Mouse (Mus musculus) neutrophil, adult 83 days (primary cell): ENCODE measurements around the gene Rccd1. TPM values are rescaled to one million over a fixed set of nuclear protein-coding genes. Genes with fewer than 3 reads are reported as not detected.

Source experiments
- total RNA-seq, 2 experiments: library from RNA; stranded (reverse); gene quantifications; one replicate each; pipeline ENCODE4 v1.2.4; 2023

Rccd1 gene
- 1 to 10 TPM; 4.9 to 5.9 TPM for total RNA-seq

GRCm38 (mm10) chr7:80324043-80324815, at the start of gene Rccd1:
TSS of gene Rccd1 (minus strand) at chr7:80324454.

GRCm38 (mm10) chr7:80371041-80371751, 46.9 kb upstream of the Rccd1 start, which contains the start of gene Man2a2:
TSS of gene Man2a2 (minus strand) at chr7:80371375.

GRCm38 (mm10) chr7:80342858-80343257, 18.6 kb upstream of the Rccd1 start, which contains the start of gene Hddc3:
TSS of gene Hddc3 (plus strand) at chr7:80343104.

GRCm38 (mm10) chr7:80340793-80341192, 16.5 kb upstream of the Rccd1 start, which contains the start of gene Unc45a:
TSS of gene Unc45a (minus strand) at chr7:80341005.

GRCm38 (mm10) chr7:80294062-80294763, 30.0 kb downstream of the Rccd1 start, which contains the start of gene Prc1:
TSS of gene Prc1 (plus strand) at chr7:80294450.

GRCm38 (mm10) chr7:80268897-80269750, 55.1 kb downstream of the Rccd1 start, which contains the start of gene Vps33b:
TSS of gene Vps33b (plus strand) at chr7:80269649.

GRCm38 (mm10) chr7:80260625-80261371, 63.5 kb downstream of the Rccd1 start, which contains the start of gene Ngrn:
TSS of gene Ngrn (plus strand) at chr7:80261215.

GRCm38 (mm10) chr7:80246148-80246721, 78.0 kb downstream of the Rccd1 start, which contains the start of gene Ttll13:
TSS of gene Ttll13 (plus strand) at chr7:80246376.

Other genes starting within 250 kb of the Rccd1 start
- gene Idh2, start 209.1 kb downstream of the Rccd1 start, total RNA-seq: 10 to 100 TPM; 41.2 to 46.8 TPM
- 10 to 100 TPM; 23.2 to 28.9 TPM for gene Sema4b, start 137.6 kb downstream of the Rccd1 start, total RNA-seq
- 10 to 100 TPM; 78.9 to 85.8 TPM for gene Cib1, start 91.6 kb downstream of the Rccd1 start, total RNA-seq
- 1 to 10 TPM; 2.4 to 3.3 TPM for gene Gdpgp1, start 91.6 kb downstream of the Rccd1 start, total RNA-seq
- 1 to 10 TPM in 1 of 2 experiments, under 1 TPM in 1; 0.31 to 1.0 TPM for gene Ttll13, start 78.1 kb downstream of the Rccd1 start, total RNA-seq
- gene Ngrn, start 63.2 kb downstream of the Rccd1 start, total RNA-seq: 10 to 100 TPM; 14.8 to 15.2 TPM
- gene Vps33b, start 54.8 kb downstream of the Rccd1 start, total RNA-seq: 10 to 100 TPM; 12.6 to 14.4 TPM
- gene Prc1, start 30.0 kb downstream of the Rccd1 start, total RNA-seq: 100 to 1,000 TPM in 1 of 2 experiments, 10 to 100 TPM in 1; 99.2 to 104 TPM
- 10 to 100 TPM; 43.0 to 53.3 TPM for gene Unc45a, start 16.6 kb upstream of the Rccd1 start, total RNA-seq
- 10 to 100 TPM in 1 of 2 experiments, 1 to 10 TPM in 1; 6.1 to 13.9 TPM for gene Hddc3, start 18.6 kb upstream of the Rccd1 start, total RNA-seq
- 10 to 100 TPM; 33.7 to 35.2 TPM for gene Man2a2, start 46.9 kb upstream of the Rccd1 start, total RNA-seq
- 100 to 1,000 TPM; 532 to 573 TPM for gene Fes, start 63.5 kb upstream of the Rccd1 start, total RNA-seq
- gene Furin, start 81.0 kb upstream of the Rccd1 start, total RNA-seq: 100 to 1,000 TPM; 121 to 137 TPM
- 10 to 100 TPM; 25.4 to 26.7 TPM for gene Blm, start 210.7 kb upstream of the Rccd1 start, total RNA-seq